Mouse (Mus musculus) colon, adult 2 months (tissue): Measurements from ENCODE around the gene Ess2. TPM values are rescaled to one million over a fixed set of nuclear protein-coding genes. Genes with fewer than 3 reads are reported as not detected.

ENCODE experiments used
- polyA plus RNA-seq: library from polyadenylated mRNA; depleted of rRNA; stranded (reverse); fragments of >200 nt; gene quantifications from 2 replicates; pipeline ENCODE4 v1.2.3, GENCODE M21; 2012; rRNA removed

The Ess2 gene
- polyA plus RNA-seq, result 17.4 and 18.7 TPM in 2 replicates

DNA sequence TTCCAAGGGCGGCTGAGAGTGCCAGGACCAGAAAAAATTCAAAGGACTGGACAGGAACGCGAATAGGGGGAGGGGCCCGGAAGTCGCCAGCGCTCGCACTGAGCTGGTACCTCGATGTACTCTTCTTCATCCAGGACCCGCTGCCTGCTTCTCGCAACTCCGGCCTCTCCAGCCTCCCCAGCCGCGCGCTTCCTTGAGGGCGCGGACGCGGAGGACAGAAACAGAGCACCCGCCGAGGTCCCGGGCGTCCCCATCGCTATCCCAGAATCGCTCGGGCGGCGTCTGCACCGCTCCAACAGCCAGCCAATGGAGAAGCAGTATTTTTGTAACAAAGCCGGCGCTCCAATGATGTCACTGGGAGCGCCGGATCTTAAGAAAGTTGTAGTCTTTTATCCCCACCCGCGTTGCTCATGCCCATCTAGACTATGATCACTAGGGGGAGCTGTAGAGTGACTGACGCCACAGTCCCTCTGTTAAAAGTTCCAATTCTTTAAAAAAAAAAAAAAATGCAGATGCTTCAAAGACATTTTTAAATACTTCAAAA is at the start of gene Ess2:
Gene Ess2, minus strand, starts transcription at position 297 of the 544 bp plus-strand sequence.

DNA sequence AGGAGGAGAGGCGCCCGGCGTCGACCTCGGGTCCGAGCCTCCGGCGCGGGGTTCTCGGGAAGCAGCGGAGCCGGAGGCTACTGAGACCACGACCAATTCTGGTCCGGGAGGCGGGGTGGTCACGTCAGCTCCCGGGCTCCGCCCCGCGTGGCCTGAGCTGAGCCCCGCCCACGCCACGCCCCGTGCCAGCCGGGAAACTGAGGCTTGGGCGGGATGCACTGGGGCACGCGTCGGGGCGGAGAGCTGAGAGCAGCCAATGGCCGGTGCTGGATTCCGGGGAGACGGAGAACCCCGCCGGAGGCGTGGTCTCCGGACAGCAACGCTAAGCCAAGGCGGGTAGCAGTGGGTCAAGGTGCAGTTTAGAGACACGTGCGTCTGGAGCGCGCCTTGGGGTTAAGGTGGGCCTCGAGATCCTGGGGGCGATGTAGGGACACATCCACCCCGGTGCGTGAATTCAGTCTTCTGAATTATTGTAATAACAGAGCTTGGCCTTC is 17.0 kb upstream of the Ess2 start, which contains the start of gene Slc25a1:
Gene Slc25a1, minus strand, starts transcription at position 133 of the 494 bp plus-strand sequence.

GRCm38 (mm10) chr16:17914307-17915249 is 3.4 kb upstream of the Ess2 start, which contains the start of gene Gsc2:
Gene Gsc2 (minus strand): TSS chr16:17915059.

DNA sequence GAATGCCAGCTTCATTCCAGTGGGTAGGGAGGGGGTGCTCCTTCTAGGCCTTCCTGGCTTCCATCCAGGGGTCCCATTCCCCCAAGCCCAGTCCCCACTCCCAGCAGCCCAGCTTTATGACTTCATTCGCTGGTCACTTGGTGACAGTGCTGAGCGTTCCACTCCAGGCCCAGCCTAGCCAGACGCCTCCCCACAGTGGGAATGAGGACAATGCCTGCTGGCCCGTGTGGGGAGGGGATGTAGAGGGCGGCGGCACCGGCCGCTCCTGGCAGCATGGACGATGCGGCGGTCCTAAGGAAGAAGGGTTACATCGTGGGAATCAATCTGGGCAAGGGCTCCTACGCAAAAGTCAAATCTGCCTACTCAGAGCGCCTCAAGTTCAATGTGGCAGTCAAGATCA is 12.7 kb downstream of the Ess2 start, which contains the start of the genes Dgcr2 and Tssk2:
Gene Dgcr2, minus strand, starts transcription at position 101 of the 400 bp plus-strand sequence.
Gene Tssk2, plus strand, starts transcription at position 176 of the 400 bp plus-strand sequence.

GRCm38 (mm10) chr16:17893923-17894322 is 17.2 kb downstream of the Ess2 start, which contains the start of gene Tssk1:
Gene Tssk1 (plus strand): TSS chr16:17894223.

GRCm38 (mm10) chr16:17891567-17891959 is 19.6 kb downstream of the Ess2 start, which contains the start of gene Gm20518:
Gene Gm20518 (minus strand): TSS chr16:17891671.

Other genes with a start within 250 kb of the Ess2 start
- 133 and 153 TPM in 2 replicates for gene Med15, start 178.5 kb downstream of the Ess2 start, polyA plus RNA-seq
- gene Klhl22, start 151.7 kb downstream of the Ess2 start, polyA plus RNA-seq, result 63.7 and 64.9 TPM in 2 replicates
- gene Scarf2, start 114.1 kb downstream of the Ess2 start, polyA plus RNA-seq, result 60.4 and 61.4 TPM in 2 replicates
- not detected in 2 replicates for gene B830017H08Rik, start 78.2 kb downstream of the Ess2 start, polyA plus RNA-seq
- gene Car15, start 73.0 kb downstream of the Ess2 start, polyA plus RNA-seq, result 14.2 and 14.9 TPM in 2 replicates
- 1.9 and 2.5 TPM in 2 replicates for gene Gm20518, start 19.7 kb downstream of the Ess2 start, polyA plus RNA-seq
- gene Tssk1, start 17.1 kb downstream of the Ess2 start, polyA plus RNA-seq, result 0.02 and 0.10 TPM in 2 replicates
- gene Dgcr2, start 12.8 kb downstream of the Ess2 start, polyA plus RNA-seq, result 156 and 191 TPM in 2 replicates
- gene Tssk2, start 12.7 kb downstream of the Ess2 start, polyA plus RNA-seq, result not detected in 2 replicates
- not detected in 2 replicates for gene Gsc2, start 3.7 kb upstream of the Ess2 start, polyA plus RNA-seq
- gene Slc25a1, start 16.9 kb upstream of the Ess2 start, polyA plus RNA-seq, result 164 and 192 TPM in 2 replicates
- gene Vpreb2, start 69.1 kb upstream of the Ess2 start, polyA plus RNA-seq, result not detected in 2 replicates
- 66.8 and 71.8 TPM in 2 replicates for gene Dgcr6, start 141.5 kb upstream of the Ess2 start, polyA plus RNA-seq
- 26.7 and 29.3 TPM in 2 replicates for gene Prodh, start 178.9 kb upstream of the Ess2 start, polyA plus RNA-seq
- gene Rtn4r, start 216.3 kb upstream of the Ess2 start, polyA plus RNA-seq, result 25.5 and 39.7 TPM in 2 replicates